Mouse (Mus musculus) adrenal gland, adult 10 weeks (tissue): ENCODE results near the gene Gm3239. TPM values are rescaled to one million over a fixed set of nuclear protein-coding genes. Genes with fewer than 3 reads are reported as not detected.

ENCODE experiments used
- polyA plus RNA-seq: library from polyadenylated mRNA; stranded (reverse); fragments of 350-450 nt; fragmentation: Illumina TruSeq; extraction: RNeasy Lipid Tissue Mini Kit (QIAGEN cat#74804); gene quantifications from one replicate; pipeline ENCODE4 v1.2.3, GENCODE M21; 2014; ENCODE audit warnings: low read depth, low replicate concordance

Gm3239 gene
- polyA plus RNA-seq, result not detected

DNA sequence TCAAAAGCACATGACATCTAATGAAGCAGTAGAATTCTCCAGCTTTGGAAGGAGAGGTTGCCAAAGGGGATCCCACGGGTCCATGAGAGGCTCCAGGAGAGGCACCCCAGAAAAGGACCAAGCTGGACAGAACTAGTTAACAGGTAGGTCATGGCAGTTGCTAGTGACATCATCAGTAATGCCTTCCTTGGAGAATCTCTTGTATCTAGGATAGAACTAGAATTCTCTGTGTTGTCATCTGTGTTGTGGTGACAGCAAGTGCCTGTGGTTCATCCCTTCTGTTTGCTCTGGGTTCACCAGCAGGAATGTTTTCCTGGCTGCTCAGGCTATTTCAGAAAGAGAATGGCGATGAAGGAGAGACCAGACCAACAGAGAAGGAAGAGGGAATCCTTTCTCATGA lies at the start of gene Gm3239:
Gm3239 (plus strand) TSS at position 301 of the 400 bp plus-strand sequence.

DNA sequence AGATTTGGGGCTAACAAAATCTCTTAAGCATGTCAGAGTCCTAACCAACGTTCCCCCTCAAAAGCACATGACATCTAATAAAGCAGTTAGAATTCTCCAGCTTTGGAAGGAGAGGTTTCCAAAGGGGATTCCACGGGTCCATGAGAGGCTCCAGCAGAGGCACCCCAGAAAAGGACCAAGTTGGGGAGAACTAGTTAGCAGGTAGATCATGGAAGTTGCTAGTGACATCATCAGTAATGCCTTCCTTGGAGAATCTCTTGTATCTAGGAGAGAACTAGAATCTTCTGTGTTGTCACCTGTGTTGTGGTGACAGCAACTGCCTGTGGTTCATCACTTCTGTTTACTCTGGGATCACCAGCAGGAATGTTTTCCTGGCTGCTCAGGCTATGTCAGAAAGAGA lies 31.9 kb upstream of the Gm3239 start, which contains the start of gene Gm8159:
Gm8159 (plus strand) TSS at position 301 of the 400 bp plus-strand sequence.

DNA sequence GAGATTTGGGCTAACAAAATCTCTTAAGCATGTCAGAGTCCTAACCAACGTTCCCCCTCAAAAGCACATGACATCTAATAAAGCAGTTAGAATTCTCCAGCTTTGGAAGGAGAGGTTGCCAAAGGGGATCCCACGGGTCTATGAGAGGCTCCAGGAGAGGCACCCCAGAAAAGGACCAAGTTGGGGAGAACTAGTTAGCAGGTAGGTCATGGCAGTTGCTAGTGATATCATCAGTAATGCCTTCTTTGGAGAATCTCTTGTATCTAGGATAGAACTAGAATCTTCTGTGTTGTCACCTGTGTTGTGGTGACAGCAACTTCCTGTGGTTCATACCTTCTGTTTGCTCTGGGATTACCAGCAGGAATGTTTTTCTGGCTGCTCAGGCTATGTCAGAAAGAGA lies 44.9 kb downstream of the Gm3239 start, which contains the start of gene Gm7876:
Gm7876 (plus strand) TSS at position 301 of the 400 bp plus-strand sequence.

Other genes with a start within 250 kb of the Gm3239 start
- gene Gm3164, start 248.7 kb upstream of the Gm3239 start, polyA plus RNA-seq, result not detected
- not detected for gene Gm3173, start 233.2 kb upstream of the Gm3239 start, polyA plus RNA-seq
- gene Gm3182, start 182.4 kb upstream of the Gm3239 start, polyA plus RNA-seq, result not detected
- not detected for gene Gm3047, start 108.8 kb upstream of the Gm3239 start, polyA plus RNA-seq
- gene Gm8159, start 31.8 kb upstream of the Gm3239 start, polyA plus RNA-seq, result not detected
- gene Gm7876, start 45.0 kb downstream of the Gm3239 start, polyA plus RNA-seq, result not detected
- not detected for gene Gm3252, start 62.6 kb downstream of the Gm3239 start, polyA plus RNA-seq
- gene Gm9602, start 112.1 kb downstream of the Gm3239 start, polyA plus RNA-seq, result not detected
- not detected for gene Gm3269, start 173.9 kb downstream of the Gm3239 start, polyA plus RNA-seq
- gene Gm3264, start 191.4 kb downstream of the Gm3239 start, polyA plus RNA-seq, result not detected
- gene Gm3278, start 228.2 kb downstream of the Gm3239 start, polyA plus RNA-seq, result not detected